Comparison of ENCODE assay signal across 7 mouse cellular contexts in genomic region chr1:52817813-52818147, GRCm38 (mm10). TPM values are rescaled to one million over a fixed set of nuclear protein-coding genes. Genes with fewer than 3 reads are reported as not detected.
DNase-seq lines count a peak whose midpoint lies in the region; ATAC-seq and TF ChIP-seq lines count a peak whose summit lies in the region.

No protein-coding gene starts in this region.

- H3K27me3 ChIP-seq in forebrain, embryonic 10.5 days (ENCODE audit: poor library complexity, severe bottlenecking) = no peaks in the 10 kb centered on the region
- no peaks in the 10 kb centered on the region for H3K27me3 ChIP-seq in limb, embryonic 11.5 days (ENCODE audit: control insufficient read depth, insufficient read depth, low read length)
- no peaks in the 10 kb centered on the region for H3K27me3 ChIP-seq in neural tube, embryonic 15.5 days (replicated peaks)

- DNase-seq in lung, adult 2 months = no peak
- DNase-seq in lung, postnatal 4 days = no peak
- DNase-seq in forebrain, embryonic 10.5 days (ENCODE audit: extremely low spot score, low spot score) = peak; percentile 14
- DNase-seq in limb, embryonic 11.5 days (ENCODE audit: low spot score) = no peak
- no peak for DNase-seq in layer of hippocampus, adult 18-20 months (ENCODE audit: low spot score in 2 of 2)
- DNase-seq in layer of hippocampus, postnatal 25 days (ENCODE audit: extremely low spot score in 1 of 2, low spot score in 1 of 2) = no peak

- H3K27ac ChIP-seq in forebrain, embryonic 10.5 days = peak overlapping the region; percentile 88
- H3K27ac ChIP-seq in limb, embryonic 11.5 days (replicated peaks; ENCODE audit: low read depth, low read length) = no peak overlapping the region; the same call in 1 of the 2 replicates
- peak overlapping the region; percentile 92 for H3K27ac ChIP-seq in neural tube, embryonic 15.5 days (replicated peaks)

- peak overlapping the region; percentile 76 for H3K4me3 ChIP-seq in lung, adult 2 months (replicated peaks; ENCODE audit: extremely low read depth, low read depth, low read length)
- peak overlapping the region; percentile 65 for H3K4me3 ChIP-seq in forebrain, embryonic 10.5 days
- H3K4me3 ChIP-seq in limb, embryonic 11.5 days (ENCODE audit: low read depth, low read length) = peak overlapping the region; percentile 65
- H3K4me3 ChIP-seq in neural tube, embryonic 15.5 days (replicated peaks) = peak overlapping the region; percentile 74

- no peak for TF ChIP-seq CTCF in lung, adult 2 months (IDR thresholded peaks at IDR 0.05; ENCODE audit: insufficient read depth, low read length)

- H3K9ac ChIP-seq in limb, embryonic 11.5 days (ENCODE audit: low read length) = peak overlapping the region; percentile 86
- H3K9ac ChIP-seq in neural tube, embryonic 15.5 days (replicated peaks) = peak overlapping the region; percentile 92

- WGBS in lung, adult 2 months = 4% methylated on average over 7 of the region's 7 CpGs
- 5% methylated on average over 5 of the region's 7 CpGs for WGBS in forebrain, embryonic 10.5 days
- WGBS in limb, embryonic 11.5 days = 9% methylated on average over 6 of the region's 7 CpGs
- WGBS in neural tube, embryonic 15.5 days = 2% methylated on average over 7 of the region's 7 CpGs

- H3K4me2 ChIP-seq in limb, embryonic 11.5 days (ENCODE audit: low read depth, severe bottlenecking) = peak overlapping the region; percentile 76
- peak overlapping the region; percentile 86 for H3K4me2 ChIP-seq in neural tube, embryonic 15.5 days

- H3K4me1 ChIP-seq in lung, adult 2 months (ENCODE audit: control insufficient read depth, insufficient read depth, low read length) = peaks cover 7% of the 10 kb centered on the region
- H3K4me1 ChIP-seq in forebrain, embryonic 10.5 days = peaks cover 20% of the 10 kb centered on the region
- no peaks in the 10 kb centered on the region for H3K4me1 ChIP-seq in limb, embryonic 11.5 days (ENCODE audit: control insufficient read depth, insufficient read depth, low read length)
- H3K4me1 ChIP-seq in neural tube, embryonic 15.5 days = peaks cover 28% of the 10 kb centered on the region

- no peaks in the 10 kb centered on the region for H3K9me3 ChIP-seq in forebrain, embryonic 10.5 days
- no peaks in the 10 kb centered on the region for H3K9me3 ChIP-seq in limb, embryonic 11.5 days (ENCODE audit: control insufficient read depth, low read length)
- no peaks in the 10 kb centered on the region for H3K9me3 ChIP-seq in neural tube, embryonic 15.5 days (replicated peaks)

- ATAC-seq in limb, embryonic 11.5 days (ENCODE audit: insufficient number of reproducible peaks, low FRiP score, low TSS enrichment, low read depth) = peak; percentile 14; the same call in 1 of the 2 replicates
- no peak for ATAC-seq in neural tube, embryonic 15.5 days (ENCODE audit: low FRiP score)

- no peak for TF ChIP-seq POLR2A in lung, adult 2 months (IDR thresholded peaks at IDR 0.05; ENCODE audit: borderline replicate concordance, extremely low read depth, low read depth, low read length)

- no peaks in the 10 kb centered on the region for H3K36me3 ChIP-seq in forebrain, embryonic 10.5 days (replicated peaks)
- H3K36me3 ChIP-seq in limb, embryonic 11.5 days (ENCODE audit: control insufficient read depth, insufficient read depth, low read length) = no peaks in the 10 kb centered on the region
- no peaks in the 10 kb centered on the region for H3K36me3 ChIP-seq in neural tube, embryonic 15.5 days

RNA-seq across cellular contexts. Expression of gene Inpp1, which starts 0.3 kb away (rescaled TPM):
- polyA plus RNA-seq in lung, adult 2 months (2012; rRNA removed) = 7.0 and 9.3 TPM in 2 replicates
- polyA plus RNA-seq in forebrain, embryonic 10.5 days (2016; fragmentation: Nextera tagmentation; extraction: Ambion mirVana) = 10.4 and 12.3 TPM in 2 replicates
- 16.0 and 18.6 TPM in 2 replicates for polyA plus RNA-seq in limb, embryonic 11.5 days (2014; fragmentation: Nextera tagmentation; extraction: Ambion mirVana)
- 47.1 and 47.5 TPM in 2 replicates for polyA plus RNA-seq in neural tube, embryonic 15.5 days (2015; fragmentation: Nextera tagmentation; extraction: Ambion mirVana)
- total RNA-seq in layer of hippocampus, adult 18-20 months (2021) = 10 to 100 TPM; 32.0 to 34.3 TPM
- 10 to 100 TPM; 35.4 to 38.8 TPM for total RNA-seq in layer of hippocampus, postnatal 25 days (2021)

RNA-seq across cellular contexts. Expression of gene Hibch, which starts 26.9 kb away (rescaled TPM):
- 11.5 and 18.3 TPM in 2 replicates for polyA plus RNA-seq in lung, adult 2 months (2012; rRNA removed)
- polyA plus RNA-seq in forebrain, embryonic 10.5 days (2016; fragmentation: Nextera tagmentation; extraction: Ambion mirVana) = 21.9 and 23.9 TPM in 2 replicates
- polyA plus RNA-seq in limb, embryonic 11.5 days (2014; fragmentation: Nextera tagmentation; extraction: Ambion mirVana) = 25.7 and 26.5 TPM in 2 replicates
- polyA plus RNA-seq in neural tube, embryonic 15.5 days (2015; fragmentation: Nextera tagmentation; extraction: Ambion mirVana) = 29.2 and 30.9 TPM in 2 replicates
- total RNA-seq in layer of hippocampus, adult 18-20 months (2021) = 10 to 100 TPM; 17.7 to 18.0 TPM
- 10 to 100 TPM; 16.1 to 17.0 TPM for total RNA-seq in layer of hippocampus, postnatal 25 days (2021)
